8 mouse cellular contexts compared by ENCODE assay signal in the genomic region with DNA sequence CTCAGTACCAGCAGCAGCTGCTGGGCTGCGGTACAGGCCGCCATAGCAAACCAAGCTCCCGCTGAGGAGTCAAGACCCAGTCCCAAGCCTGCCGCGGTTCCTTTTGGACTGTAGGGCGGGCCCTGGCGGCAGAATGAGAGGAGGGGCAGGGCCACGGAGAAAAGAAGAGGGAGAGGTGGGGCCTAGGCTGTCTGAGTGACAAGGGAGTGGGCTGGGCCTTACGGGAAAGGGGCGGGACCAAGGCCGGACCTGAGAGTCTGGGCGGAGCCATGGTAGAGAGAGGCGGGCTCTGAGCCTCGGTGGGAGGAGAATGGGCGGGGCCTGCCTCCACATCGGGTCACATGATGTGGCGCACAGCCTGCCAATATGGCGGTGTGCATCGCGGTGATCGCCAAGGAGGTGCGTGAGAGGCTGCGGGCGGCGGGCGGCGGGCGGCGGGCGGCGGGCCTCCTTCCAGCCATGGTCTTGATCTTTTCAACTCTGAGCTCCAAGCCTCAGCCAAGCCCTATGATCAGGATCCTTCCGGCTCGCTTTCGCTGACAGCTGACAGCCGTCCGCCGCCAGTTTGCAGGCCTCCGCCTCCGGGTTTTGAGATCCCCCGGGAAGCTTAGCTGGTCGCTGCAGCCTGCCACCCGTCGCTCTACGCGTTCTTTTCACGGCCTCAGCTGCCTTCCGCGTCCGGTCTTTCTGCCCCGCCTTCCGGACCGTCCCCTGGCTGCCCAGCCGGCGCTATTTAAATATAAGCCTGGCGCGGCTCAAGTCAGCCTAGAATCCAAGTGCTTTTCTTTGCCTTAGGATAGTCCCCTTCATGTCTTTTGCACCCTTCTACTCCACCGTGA. TPM values are rescaled to one million over a fixed set of nuclear protein-coding genes. Genes with fewer than 3 reads are reported as not detected.
A peak's percentile ranks its signal among the peaks of the same experiment; 100 is the strongest.
DNase-seq lines count a peak whose midpoint lies in the region; ATAC-seq and TF ChIP-seq lines count a peak whose summit lies in the region.

A gene (minus strand): TSS at position 169 of the 839 bp plus-strand sequence.
A gene (plus strand): TSS at position 346 of the 839 bp plus-strand sequence.

- H3K36me3 ChIP-seq in megakaryocyte, embryonic 14.5 days (replicated peaks; ENCODE audit: low read length), result peaks cover 37% of the 10 kb centered on the region

- H3K4me3 ChIP-seq in cortical plate, adult 2 months (ENCODE audit: insufficient read depth, low read length), result peak within 1 kb of the TSS; percentile 71
- peak within 1 kb of the TSS; percentile 98 for H3K4me3 ChIP-seq in megakaryocyte, embryonic 14.5 days (replicated peaks)

- ATAC-seq in activated CD4-positive, CD25-positive, alpha-beta regulatory T cell, adult 4 months, result peak; percentile 98

- TF ChIP-seq CTCF in cortical plate, adult 2 months (IDR thresholded peaks at IDR 0.05; ENCODE audit: extremely low read depth, insufficient read depth, low read length), result no peak

- peaks cover 7% of the 10 kb centered on the region for H3K4me1 ChIP-seq in cortical plate, adult 2 months (ENCODE audit: control insufficient read depth, insufficient read depth, low read length)
- H3K4me1 ChIP-seq in megakaryocyte, embryonic 14.5 days, result peaks cover 45% of the 10 kb centered on the region

- TF ChIP-seq POLR2A in cortical plate, adult 2 months (IDR thresholded peaks at IDR 0.05; ENCODE audit: extremely low read depth, insufficient read depth, low read length), result peak; percentile 71

- H3K27ac ChIP-seq in cortical plate, adult 2 months (ENCODE audit: insufficient read depth, low read length), result peak within 1 kb of the TSS; percentile 53

- H3K27me3 ChIP-seq in megakaryocyte, embryonic 14.5 days (replicated peaks), result no peaks in the 10 kb centered on the region

- peak; percentile 93 to 95 for DNase-seq in gastrocnemius, adult 8-10 months (ENCODE audit: low spot score in 2 of 2)
- DNase-seq in hindlimb bud, embryonic 11.5 days (ENCODE audit: extremely low spot score, low read depth, low spot score), result peak; percentile 94
- DNase-seq in left cerebral cortex, adult 8-10 months (ENCODE audit: low spot score in 2 of 2), result peak; percentile 75 to 94
- DNase-seq in right cerebral cortex, postnatal 10 days (ENCODE audit: low spot score in 2 of 2), result peak; percentile 97
- DNase-seq in urinary bladder, postnatal 25 days (ENCODE audit: low spot score), result peak; percentile 94

- H3K9me3 ChIP-seq in megakaryocyte, embryonic 14.5 days, result no peaks in the 10 kb centered on the region

RNA-seq across cellular contexts. Expression of the first gene that starts in this region (rescaled TPM):
- polyA plus RNA-seq in activated CD4-positive, CD25-positive, alpha-beta regulatory T cell, adult 4 months (2017; shearing (Covaris generic)), result 10 to 100 TPM in 1 of 2 experiments, 1 to 10 TPM in 1; 9.8 to 10.5 TPM
- 7.2 and 8.8 TPM in 2 replicates for polyA plus RNA-seq in cortical plate, adult 2 months (2012; rRNA removed)
- under 1 TPM; 0.92 to 0.96 (median 0.93) TPM for total RNA-seq in gastrocnemius, adult 8-10 months (2022)
- total RNA-seq in left cerebral cortex, adult 8-10 months (2022), result 10 to 100 TPM in 3 of 4 experiments, 1 to 10 TPM in 1; 9.3 to 11.5 (median 10.9) TPM
- polyA plus RNA-seq in megakaryocyte, embryonic 14.5 days (2012; ENCODE audit: insufficient read depth, low replicate concordance), result 12.6 and 15.3 TPM in 2 replicates

RNA-seq across cellular contexts. Expression of the second gene that starts in this region (rescaled TPM):
- 10 to 100 TPM; 46.3 to 78.4 TPM for polyA plus RNA-seq in activated CD4-positive, CD25-positive, alpha-beta regulatory T cell, adult 4 months (2017; shearing (Covaris generic))
- 133 and 157 TPM in 2 replicates for polyA plus RNA-seq in cortical plate, adult 2 months (2012; rRNA removed)
- total RNA-seq in gastrocnemius, adult 8-10 months (2022), result 10 to 100 TPM; 38.7 to 49.7 (median 44.0) TPM
- total RNA-seq in left cerebral cortex, adult 8-10 months (2022), result 10 to 100 TPM; 73.8 to 84.5 (median 76.0) TPM
- polyA plus RNA-seq in megakaryocyte, embryonic 14.5 days (2012; ENCODE audit: insufficient read depth, low replicate concordance), result 2.2 TPM in 1 of 2 replicates, not detected in the other

Comparison
In these comparisons a context has a peak if more than half of its experiments do, and no peak if none do; other contexts are left out.
1. Peak in every context shown above with its lines: DNase-seq, ATAC-seq, H3K4me3 ChIP-seq and H3K27ac ChIP-seq.
2. RNA of the first gene that starts in this region (total RNA-seq): 9.3 to 11.5 TPM in left cerebral cortex, adult 8-10 months; 0.92 to 0.96 TPM in gastrocnemius, adult 8-10 months; every median in the first group is over 4 times any median in the second.
3. RNA of the second gene that starts in this region (polyA plus RNA-seq): 133 to 157 TPM in cortical plate, adult 2 months and 46.3 to 78.4 TPM in activated CD4-positive, CD25-positive, alpha-beta regulatory T cell, adult 4 months; 2.2 TPM in megakaryocyte, embryonic 14.5 days; every median in the first group is over 10 times any median in the second.